Mouse (Mus musculus) T-helper 17 cell (primary cell): ENCODE measurements around the gene F9.
"Not testable (repeated sequence)": the region's sequence is repeated elsewhere in the genome, so short reads cannot be mapped to it uniquely, and the experiment has no call there.

Experiments used
- in situ Hi-C, 2 experiments: fragments of 300-600 bp; cut with MboI, MseI; formaldehyde crosslinking; loops; 1 replicate in 1 of 2; 2 replicates in 1 of 2; pipeline ENCODE4 v1.15.1; 2025; ENCODE audit warnings: high pct_unique_total_duplicates in 2 of 2

F9 gene

DNA sequence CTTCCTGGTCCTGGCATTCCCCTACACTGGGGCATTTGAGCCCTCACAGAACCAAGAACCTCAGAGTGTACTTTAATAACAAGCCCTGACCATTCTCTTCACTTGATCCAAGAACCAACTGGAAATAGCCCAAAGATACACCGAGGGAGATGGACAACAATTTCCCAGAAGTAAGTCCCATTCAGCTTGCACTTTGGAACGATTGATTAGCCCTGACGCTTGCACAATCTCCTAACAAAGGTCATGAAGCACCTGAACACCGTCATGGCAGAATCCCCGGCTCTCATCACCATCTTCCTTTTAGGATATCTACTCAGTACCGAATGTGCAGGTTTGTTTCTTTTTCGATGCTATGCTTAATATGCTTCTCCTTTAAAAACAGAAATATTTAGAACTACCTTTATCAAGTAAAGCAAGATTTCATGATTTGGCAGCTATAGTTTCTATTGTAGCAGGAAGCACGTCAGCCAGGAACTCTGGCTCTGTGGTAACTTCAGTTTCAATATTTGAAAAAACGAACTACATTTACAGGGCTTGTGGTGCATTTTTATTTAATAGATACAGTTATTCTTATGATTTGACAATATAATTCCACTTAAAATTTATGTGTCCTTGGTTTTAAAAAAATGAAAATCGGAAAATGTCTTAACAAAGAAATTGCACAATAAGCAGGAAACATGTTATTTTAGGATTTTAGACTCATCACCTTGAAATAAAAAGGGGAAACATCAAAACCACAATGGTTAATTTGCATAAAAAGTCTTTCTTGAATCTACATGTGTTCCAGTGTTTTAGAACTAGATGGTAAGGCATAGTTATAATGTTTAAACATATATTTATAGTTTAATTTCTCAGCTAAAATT, at the start of gene F9:
F9 (plus strand) TSS at position 244 of the 863 bp plus-strand sequence.
- in situ Hi-C loops, result no loop called here

DNA sequence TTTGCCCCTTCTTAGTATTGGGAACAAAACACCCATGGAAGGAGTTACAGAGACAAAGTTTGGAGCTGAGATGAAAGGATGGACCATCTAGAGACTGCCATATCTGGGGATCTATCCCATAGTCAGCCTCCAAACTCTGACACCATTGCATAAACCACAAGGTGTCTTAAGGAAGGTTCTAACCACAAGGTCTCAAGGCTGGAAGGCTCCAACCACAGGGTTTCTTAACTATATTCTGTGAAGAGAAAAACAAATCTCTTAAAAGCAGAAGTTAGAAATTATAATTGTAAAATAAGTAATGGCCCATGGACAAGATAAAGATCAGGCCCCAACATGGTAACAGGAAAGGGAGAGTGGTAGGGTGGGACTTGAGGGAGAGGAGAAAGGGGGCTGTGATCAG, 29.5 kb upstream of the F9 start:
- in situ Hi-C loops, result not testable (repeated sequence)

DNA sequence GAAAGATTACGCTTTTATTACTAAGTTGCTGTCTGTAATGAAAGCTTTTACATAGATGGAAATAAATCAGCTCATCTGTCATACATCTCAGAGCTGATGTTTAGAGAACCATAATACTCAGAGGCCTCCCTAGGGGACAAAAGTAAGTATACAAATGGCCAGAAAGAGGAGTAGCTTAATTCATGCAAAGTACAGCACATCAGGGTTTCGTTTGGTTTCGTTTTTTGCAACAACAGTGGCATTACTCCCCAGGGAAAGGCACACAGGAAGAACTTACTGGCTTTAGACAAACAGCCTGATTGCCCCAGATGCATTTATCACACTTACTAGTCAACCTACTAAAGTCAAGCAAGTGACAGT, 800 bp downstream of the F9 start:
- in situ Hi-C loops, result no loop called here

DNA sequence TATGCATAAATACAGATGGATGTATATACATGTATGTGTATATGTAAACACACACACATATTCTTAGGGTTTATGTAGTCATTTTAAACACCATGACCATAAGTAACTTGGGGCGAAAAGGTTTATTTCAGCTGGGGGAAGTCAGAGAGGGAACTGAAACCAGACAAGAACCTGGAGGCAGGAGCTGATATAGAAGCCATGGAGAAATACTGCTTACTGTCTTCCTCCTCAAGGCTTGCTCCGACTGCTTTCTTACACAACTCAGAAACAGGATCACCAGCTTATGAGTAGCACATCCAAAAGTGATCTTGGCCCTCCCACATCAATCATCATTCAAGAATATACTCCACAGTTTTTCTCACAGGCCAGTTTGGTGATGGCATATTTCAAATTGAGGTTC, 2.2 kb downstream of the F9 start:
- in situ Hi-C loops, result no loop called here

DNA sequence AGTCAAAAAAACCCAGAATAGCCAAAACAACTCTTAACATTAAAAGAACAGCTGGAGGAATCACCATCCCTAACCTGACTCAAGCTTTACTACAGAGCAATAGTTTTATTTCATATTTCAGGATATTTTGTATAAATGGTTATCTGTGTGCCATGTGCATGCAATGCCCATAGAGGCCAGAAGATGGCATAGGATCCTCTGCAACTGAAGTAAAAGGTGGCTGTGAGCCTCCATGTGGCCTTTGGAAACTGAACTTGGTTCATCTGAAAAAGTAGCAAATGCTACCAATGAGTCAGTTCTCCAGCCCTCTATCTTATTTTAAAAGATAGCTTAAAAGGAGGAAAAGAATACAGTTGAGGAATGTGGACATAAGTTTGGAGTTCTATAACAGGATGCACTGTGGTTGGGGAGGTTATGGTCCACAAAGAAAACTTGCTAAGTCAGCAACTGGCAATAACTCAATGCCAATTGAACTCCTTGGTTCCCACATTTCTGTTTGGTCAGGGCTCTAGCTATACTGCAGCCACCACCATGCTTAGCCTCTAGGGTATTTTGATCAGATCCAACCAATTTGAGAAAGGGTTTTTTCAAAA, 13.9 kb downstream of the F9 start:
- in situ Hi-C loops, result loop anchor here in 1 of 2 experiments (5.0 to 10.0 kb wide), 2 partner anchors 449 to 1032 kb away; no protein-coding TSS in a partner anchor

GRCm38 (mm10) chrX:60014588-60014987, 15.3 kb downstream of the F9 start:
- in situ Hi-C loops, result loop anchor here in 1 of 2 experiments (5.0 to 10.0 kb wide), 2 partner anchors 448 to 1030 kb away; no protein-coding TSS in a partner anchor

DNA sequence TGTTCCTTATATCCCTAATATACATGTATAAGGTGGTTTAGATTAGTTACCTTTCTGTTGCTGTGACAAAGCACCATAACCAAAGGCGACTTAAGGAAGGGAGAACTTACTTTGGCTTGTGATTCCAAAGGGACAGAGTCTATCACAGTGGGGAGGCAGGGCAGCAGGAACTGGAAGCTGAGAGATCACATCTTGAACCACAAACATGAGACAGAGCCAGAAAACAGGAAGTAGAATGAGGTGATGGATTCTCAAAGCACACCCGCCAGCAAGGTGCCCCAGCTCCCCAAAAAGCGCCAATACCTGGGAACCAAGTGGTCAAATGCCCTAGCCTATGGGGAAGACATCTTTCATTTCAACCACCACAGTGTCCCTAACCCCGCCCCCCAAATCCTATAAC, 21.7 kb downstream of the F9 start:
- in situ Hi-C loops, result no loop called here

- in situ Hi-C loops, result no loop called here
Measured at GRCm38 (mm10) chrX:60021595-60021994, 22.3 kb downstream of the F9 start.

GRCm38 (mm10) chrX:60026654-60027053, 27.4 kb downstream of the F9 start:
- in situ Hi-C loops, result no loop called here

DNA sequence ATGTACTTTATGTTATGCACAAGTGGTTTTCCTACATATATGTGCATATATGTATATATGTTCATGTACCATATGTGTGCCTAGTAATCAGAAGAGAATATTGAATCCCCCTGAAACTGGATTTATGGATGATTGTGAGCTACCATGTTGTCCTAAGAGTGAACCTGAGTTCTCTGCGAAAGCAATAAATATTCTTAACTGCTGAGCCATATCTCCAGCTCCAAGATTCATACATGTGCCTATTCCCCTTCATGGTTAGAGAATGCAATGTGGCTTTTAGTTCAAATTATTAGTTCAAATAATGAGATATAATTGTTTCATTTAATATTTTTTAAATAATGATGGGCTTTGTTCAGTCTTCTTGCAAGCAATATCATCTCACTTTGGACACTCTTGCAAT, 55.5 kb downstream of the F9 start:
- in situ Hi-C loops, result no loop called here

GRCm38 (mm10) chrX:60055185-60055584, 55.9 kb downstream of the F9 start:
- in situ Hi-C loops, result no loop called here

DNA sequence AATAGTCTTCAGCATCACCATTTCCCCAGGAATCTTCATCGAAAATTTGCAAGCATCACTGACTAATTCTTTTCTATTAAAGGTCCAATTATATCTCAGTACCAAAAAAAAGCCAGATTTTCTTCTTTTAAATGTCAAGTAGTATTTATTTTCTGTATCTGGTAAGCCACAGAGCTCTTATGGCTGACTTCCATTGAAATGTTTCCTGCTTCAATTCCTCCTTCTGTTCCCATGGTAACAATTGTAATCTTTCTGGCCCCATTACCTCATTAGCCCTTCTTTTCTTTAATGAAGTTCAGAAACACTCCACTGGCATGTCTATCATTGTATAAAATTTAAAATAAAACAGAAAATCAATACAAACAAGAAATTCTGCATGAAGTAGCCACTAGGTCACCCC, 76.1 kb downstream of the F9 start:
- in situ Hi-C loops, result no loop called here
